Mouse (Mus musculus) telencephalon, adult 2 months (tissue): Measurements from ENCODE around the gene Pik3r6.

Source experiments
- DNase-seq: peaks from one replicate; pipeline ENCODE4 v3.0.0-alpha.2; 2011; ENCODE audit warnings: low read depth, low spot score

Gene Pik3r6

GRCm38 (mm10) chr11:68533971-68534475 lies 31.2 kb downstream of the Pik3r6 start:
- DNase-seq, result no peak

DNA sequence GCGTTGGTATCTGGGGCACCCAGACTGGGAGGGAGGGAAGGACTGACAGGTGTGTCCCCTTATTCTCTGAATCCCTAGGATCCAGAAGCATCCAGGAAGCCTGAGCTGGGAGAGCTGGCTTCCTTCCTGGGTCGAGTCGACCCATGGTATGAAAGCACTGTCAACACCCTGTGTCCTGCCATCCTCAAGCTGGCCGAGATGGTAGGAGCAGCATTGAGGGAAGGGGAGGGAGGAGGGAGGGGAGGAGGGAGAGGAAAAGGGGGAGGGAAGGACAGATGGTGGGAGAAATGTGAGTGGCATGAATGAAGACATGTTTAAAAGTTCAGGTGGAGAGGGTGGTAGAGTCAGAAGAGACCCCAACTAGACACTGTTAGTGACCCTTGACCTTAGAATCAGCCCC lies 33.2 kb downstream of the Pik3r6 start:
- DNase-seq, result no peak

DNA sequence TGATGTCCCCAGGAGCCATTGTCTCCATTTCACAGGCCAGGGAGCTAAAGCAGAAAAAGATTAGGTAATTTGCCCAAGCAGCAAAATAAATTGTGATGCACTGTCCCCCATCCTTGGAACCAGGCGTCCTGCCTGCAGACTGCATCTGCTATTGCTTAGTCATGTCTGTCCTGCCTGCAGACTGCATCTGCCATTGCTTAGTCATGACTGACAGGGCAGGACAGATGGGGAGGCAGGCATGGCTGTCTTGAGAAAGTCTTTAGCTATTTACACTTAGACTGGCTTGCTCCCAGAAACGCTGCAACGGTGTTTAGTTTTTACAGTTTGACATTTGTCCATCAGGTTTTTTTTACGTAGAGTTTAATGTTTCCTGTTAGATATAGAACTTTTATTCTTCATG lies 33.6 kb downstream of the Pik3r6 start:
- DNase-seq, result peak; percentile 64

GRCm38 (mm10) chr11:68539621-68540020 lies 36.8 kb downstream of the Pik3r6 start:
- DNase-seq, result peak; percentile 70

GRCm38 (mm10) chr11:68544554-68544953 lies 41.7 kb downstream of the Pik3r6 start:
- no peak for DNase-seq

GRCm38 (mm10) chr11:68545172-68545571 lies 42.4 kb downstream of the Pik3r6 start:
- no peak for DNase-seq

GRCm38 (mm10) chr11:68545682-68546222 lies 42.9 kb downstream of the Pik3r6 start:
- no peak for DNase-seq

DNA sequence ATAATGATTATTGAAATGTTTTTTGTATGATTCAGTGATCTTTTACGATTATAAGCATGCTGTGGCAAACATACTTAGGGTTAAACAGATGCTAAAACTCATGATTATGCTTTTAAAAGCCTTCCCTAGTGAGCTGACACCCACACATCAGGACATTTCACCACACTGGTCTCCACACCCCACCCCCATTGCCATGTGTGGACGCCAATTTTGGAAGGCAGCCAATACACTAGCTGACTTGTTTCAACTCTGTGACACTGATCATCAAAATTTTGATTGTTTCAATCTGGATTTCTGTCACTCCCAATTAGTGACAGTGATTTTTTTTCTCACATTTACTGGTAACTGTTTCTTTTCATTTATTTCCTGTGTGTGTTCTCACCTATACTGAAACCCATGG lies 44.7 kb downstream of the Pik3r6 start:
- no peak for DNase-seq

- DNase-seq, result no peak
These were observed 46.8 kb downstream of the Pik3r6 start for GRCm38 (mm10) chr11:68549597-68549996.

DNA sequence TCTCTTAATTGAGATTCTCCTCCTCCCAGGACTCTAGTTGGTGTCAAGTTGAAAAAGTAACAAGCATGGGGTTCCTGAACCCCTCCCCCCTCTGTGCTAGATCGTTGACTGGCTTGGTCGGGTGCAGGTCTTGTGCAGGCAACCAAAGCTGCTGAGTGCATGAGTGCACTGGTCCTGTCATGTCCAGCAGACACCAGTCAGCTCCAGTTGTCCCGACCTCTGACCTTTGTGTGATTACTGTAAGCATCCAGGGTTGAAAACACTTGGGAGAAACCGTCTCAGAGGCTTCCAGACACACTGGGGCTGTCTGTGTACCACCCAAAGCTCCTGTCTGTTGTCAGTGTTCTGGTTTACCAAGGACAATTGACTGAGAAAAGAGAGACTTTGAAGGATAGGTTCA lies 47.5 kb downstream of the Pik3r6 start:
- DNase-seq, result no peak

DNA sequence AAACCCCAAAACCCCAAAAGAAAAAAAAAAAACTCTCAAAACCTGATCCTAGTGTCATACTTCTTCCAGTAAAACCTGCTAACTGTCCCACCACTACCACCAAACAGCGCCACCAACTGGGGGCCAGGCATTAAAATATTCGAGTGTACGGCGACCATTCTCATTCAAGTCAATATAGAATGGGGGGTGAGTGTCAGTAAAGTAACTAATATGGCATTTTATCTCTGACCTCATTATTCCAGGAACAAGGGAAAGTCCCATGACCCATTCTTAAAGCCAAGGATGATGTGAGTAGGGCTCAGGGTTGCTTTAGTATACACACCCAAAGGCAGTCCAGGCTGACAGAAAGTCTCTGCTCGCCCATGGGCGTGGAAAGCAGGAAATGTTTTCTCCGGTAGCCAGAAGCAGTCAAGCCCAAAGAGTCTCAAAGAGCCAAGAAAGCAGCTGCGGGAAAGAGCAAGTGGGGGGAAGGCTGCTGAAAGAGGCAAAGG lies 51.2 kb downstream of the Pik3r6 start:
- no peak for DNase-seq

DNA sequence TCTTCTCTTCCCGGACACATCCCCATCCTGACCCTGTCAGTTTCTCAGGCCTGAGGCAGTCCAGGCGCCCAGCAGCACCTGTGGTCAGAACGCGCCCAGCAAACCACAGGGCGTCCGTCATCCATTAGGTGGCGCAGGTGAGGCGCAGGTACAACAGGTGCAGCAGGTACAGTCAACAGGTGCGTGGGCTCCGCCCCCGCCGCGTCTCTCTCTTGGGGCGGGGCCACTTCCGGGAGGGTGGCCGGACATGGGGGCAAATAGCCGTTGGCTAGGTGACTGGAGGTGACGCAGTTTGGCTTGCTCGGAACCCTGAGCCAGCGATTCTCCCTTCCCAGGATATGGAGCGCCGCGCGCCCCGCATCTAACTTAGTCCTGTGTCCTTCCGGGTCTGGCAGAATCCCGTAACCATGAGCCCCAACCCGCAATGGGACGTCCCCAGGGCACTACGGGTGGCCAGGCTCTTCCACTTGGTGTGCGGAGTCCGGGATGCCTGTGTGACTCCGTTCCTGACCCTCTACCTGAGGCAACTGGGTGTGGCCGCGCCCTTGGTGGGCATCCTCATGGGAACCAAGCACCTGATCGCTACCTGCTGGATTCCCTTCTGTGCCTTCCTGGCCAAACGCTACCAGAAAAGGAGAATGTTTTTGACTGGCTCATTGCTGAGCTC lies 53.2 kb downstream of the Pik3r6 start, which contains the start of gene Mfsd6l:
Gene Mfsd6l (plus strand): TSS at position 269 of the 667 bp plus-strand sequence.
- no peak for DNase-seq

DNA sequence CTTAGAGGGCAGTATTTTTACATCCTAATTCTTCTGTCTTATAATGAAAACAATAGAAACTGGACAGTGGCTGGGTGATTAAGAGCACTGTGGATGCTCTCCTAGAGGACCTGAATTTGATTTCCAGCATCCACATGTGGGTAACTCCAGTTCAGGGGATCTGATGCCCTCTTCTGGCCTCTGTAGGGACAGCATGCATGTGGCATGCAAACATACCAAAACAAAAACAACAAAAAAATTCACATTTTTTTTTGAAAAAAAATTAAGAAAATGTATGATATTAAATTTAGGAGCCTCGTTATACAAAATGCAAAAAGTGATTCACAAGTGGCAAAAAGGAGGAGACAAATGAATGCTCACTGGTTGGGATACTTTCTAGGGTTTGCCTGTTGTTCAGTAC lies 56.7 kb downstream of the Pik3r6 start:
- no peak for DNase-seq

DNA sequence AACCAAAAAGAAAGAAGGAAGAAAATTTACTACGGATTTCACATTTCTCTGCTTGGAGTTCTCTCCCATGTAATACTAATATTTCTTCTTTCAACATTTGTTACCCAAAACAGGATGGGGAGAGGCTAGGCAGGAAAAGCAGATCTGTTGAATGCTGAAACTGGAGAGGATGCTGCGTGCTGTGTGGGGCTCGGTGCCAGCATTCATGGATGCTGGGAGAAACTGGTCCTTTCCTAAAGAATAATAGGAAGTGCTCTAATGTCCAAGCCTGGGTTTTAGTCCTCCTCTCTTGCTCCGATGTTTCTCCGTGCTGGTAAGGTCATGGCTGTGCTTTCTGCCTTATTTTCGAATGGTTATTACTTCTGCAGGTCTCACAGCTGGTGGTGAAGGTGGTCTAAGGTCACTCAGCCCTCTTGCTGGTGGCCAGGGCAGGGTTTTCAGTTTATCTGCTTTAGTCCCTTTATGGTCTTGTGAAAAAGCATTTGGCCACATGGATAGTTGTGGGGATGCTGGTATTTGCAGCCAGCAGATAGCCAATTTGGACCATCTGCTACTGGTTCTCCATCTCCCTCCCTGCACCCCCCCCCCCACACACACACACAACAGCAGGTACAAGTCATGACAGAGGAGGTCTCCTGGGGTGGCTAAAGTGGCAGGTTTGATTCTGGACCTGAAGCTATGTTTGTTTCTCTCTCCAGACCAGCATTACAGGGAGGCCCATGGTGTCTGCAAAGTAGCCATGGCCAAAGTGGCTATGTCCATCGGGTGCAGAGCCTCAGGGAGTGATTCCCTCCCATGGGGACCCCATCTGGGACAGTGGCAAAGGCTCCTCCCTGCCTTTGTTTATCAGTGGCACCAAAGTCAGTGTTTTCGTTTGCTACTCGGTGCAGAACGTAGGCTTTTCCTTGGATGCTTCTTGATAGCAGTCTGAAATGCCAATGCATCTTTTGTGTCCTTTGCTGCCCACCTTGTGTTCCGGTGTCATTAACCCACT lies 59.4 kb downstream of the Pik3r6 start:
- no peak for DNase-seq

DNA sequence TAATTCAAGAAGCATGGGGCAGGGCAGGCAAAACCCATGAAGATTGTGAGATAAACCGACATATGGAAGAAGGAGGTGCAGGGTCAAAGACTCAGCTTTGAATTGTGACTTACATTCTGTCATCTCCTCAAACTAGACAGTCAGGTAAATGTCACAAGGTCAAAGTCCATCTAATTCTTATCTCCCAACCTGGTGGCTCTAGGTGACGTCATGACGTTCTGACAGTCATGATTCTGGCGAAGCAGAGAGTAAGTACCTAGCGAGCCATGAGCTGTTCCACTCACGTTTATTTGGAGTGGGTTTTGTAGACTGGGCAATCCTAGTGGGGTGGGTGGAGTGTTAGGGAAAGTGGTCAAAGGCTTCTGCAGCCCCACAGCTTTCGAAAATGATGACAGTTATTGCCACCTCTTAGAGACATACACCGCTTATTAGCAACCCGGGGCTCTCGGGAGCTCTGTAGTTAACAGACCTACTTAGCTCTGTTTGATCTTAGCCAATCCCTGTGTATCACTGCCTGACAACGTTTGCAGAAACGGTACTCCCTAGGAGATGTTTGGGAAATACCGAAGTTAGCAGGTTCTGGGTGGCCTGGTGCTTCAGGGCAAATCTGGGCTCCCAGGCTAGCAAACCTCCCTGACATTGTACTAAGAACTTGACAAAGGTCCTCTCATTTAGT lies 61.7 kb downstream of the Pik3r6 start:
- DNase-seq, result no peak

DNA sequence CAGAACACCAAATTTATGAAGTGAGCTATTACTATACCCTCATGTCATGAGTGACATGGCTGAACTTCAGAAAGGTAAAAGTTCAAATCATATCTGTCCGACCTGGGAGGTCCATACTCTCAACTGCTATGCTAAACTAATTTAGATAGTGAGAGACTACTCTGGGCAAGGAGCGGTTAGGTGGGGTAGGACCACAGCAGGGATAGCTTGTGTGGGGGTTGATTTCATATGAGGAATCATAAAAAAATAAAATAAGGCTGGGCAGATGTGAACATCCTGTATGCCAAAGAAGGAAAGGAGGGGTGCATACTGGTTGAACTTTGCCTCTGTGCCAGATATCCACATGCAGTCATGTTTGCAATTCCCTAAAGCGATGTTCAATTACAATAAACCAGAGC lies 62.2 kb downstream of the Pik3r6 start:
- DNase-seq, result no peak

DNA sequence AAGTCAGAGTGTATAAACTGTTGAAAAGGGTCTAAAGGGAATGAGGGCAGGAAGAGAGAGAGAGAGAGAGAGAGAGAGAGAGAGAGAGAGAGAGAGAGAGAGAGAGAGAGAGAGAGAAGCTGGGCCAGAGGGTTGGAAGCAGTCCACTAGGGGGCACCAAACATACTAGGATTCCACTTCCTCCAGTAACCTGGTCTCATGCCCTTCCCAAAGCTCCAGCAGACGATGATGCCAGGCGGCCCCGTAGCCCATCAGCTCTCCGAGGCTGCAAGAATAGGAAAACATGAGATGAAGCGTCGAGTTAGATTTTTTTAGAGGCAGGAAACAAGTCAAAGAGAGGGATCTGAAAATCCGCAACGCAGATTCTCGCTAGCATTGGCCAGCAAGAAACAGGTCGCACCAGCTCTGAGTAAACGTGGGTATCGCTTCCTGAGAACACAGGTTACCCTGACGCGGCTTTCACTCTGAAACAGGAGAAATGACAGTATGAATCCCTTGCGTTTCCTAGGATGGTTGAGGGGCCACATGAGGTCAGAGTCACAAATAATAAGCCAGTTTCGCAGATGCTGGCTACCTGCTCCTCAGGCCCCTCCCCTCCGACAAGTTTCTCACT lies 63.7 kb downstream of the Pik3r6 start:
- DNase-seq, result peak; percentile 89

DNA sequence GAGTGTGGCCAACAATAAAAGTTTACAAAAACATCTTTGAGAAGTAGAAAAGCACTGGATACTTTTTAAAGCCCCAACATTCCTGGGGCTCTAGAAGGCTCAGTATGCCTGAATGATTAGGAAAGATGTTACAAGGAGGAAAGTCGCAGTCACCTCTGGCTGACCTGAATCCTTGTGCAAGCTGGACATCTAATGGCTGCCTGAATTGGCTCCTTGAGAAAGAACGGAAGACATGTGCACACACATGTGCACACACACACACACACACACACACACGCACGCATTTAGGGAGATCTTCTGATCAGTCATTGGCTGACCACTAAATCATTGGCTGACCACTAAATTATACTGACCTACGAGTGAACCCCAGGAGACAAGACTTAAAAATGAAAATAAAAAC lies 68.0 kb downstream of the Pik3r6 start:
- DNase-seq, result no peak

GRCm38 (mm10) chr11:68577076-68577475 lies 74.3 kb downstream of the Pik3r6 start:
- no peak for DNase-seq

- no peak for DNase-seq
These were observed 76.7 kb downstream of the Pik3r6 start for GRCm38 (mm10) chr11:68579462-68579881.

DNA sequence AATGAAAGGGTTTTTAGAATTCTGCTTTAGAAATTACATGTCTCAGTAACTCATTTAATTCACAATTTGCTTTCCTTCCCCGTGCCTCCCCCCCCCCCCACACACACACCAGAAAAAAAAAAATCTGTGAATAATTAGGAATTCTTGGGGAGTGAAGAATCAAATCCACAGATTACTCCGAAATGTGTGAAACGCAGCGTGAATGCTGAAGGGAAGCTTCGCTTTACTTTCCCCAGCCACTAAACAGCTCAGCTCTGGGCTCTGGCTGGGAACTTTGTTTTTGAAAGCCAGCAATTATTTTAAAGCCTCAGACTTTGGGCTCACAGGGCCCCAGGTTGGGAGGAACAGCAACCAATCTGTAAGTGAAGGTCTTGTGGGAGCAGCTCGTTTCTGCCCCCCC lies 77.7 kb downstream of the Pik3r6 start:
- DNase-seq, result no peak
